Mouse (Mus musculus) lung, postnatal 0 days (tissue): ENCODE results near the gene Fam131c.

Experiments used
- CTCF ChIP-seq: IDR thresholded peaks from 2 replicates; pipeline ENCODE4 v1.5.1; 2016; ENCODE audit warnings: antibody characterized with exemption, mild to moderate bottlenecking
- EP300 ChIP-seq: IDR thresholded peaks from 2 replicates; pipeline ENCODE4 v1.6.1; 2016; ENCODE audit warnings: antibody characterized with exemption, mild to moderate bottlenecking, control low read depth

GRCm38 (mm10) chr4:141372426-141372825 is 4.4 kb downstream of the Fam131c start:
- TF ChIP-seq CTCF (no peak), EP300 (no peak)
